Mouse (Mus musculus) inflammation-experienced regulatory T-cells (primary cell): ENCODE measurements around the gene Stfa2l1. TPM values are rescaled to one million over a fixed set of nuclear protein-coding genes. Genes with fewer than 3 reads are reported as not detected.

Experiments
- polyA plus RNA-seq, 2 experiments: library from polyadenylated mRNA; unstranded; fragments of 100-300 nt; shearing (Covaris generic); gene quantifications; one replicate each; pipeline ENCODE4 v1.2.1; 2017

Gene Stfa2l1
- polyA plus RNA-seq = not detected

DNA sequence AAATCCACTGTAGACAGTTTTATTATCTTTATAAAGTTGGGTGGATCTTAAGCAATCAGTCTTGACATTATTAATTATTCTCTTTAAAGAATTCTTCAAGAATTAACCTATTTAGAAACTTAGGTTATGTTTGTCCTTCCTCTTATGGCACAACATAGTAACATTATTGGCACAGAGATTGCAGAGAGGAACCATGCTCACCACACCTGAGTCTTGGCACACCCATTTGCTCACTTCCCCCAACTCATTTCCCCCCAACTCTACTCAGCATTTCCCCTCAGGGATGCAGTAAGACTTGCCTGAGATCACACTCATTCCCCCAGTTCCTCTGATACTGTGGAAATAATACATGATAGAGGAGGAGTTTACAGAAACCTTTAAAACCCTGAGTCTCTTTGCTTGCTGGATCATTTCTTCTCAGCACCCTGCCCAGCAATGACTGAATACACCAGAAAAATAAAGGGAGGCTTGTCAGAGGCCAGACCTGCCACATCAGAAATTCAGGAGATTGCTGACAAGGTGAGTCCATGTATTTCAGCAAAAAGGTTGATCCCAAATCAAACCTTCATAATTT is at the start of gene Stfa2l1:
TSS of gene Stfa2l1 (plus strand) at position 410 of the 574 bp plus-strand sequence.

DNA sequence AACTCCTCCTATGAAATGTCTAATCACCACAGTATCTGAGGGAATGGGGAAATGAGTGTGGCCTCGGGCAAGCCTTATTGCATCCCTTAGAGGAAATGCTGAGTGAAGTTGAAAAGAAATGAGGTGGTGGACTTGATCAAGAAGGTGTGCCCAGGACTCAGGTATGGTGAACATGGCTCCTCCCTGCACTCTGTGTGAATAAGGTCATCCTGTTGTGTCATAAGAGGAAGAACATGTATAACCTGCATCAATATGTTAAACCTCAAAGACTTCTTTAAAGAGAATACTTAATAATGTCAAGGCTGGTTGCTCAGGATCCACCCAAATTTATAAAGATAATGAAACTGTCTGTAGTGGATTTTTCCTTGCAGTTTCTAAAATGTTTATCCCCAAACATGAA is 25.5 kb upstream of the Stfa2l1 start, which contains the start of gene Csta1:
TSS of gene Csta1 (minus strand) at position 101 of the 400 bp plus-strand sequence.

DNA sequence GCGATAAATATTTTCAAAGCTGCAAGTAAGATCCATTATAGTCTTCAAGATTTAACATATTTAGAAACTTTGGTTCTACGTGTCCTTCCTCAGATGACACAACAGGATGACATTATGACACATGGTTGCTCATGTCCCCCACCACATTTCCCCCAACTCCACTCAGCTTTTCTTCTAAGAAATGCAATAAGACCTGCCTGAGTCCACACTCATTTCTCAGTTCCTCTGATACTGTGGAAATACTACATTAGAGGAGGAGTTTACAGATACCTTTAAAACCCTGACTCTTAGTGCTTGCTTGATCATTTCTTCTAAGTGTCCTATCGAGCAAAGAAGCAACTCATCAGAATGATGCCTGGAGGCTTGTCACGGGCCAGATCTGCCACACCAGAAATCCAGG is 27.3 kb downstream of the Stfa2l1 start, which contains the start of gene Gm5483:
TSS of gene Gm5483 (plus strand) at position 301 of the 400 bp plus-strand sequence.

DNA sequence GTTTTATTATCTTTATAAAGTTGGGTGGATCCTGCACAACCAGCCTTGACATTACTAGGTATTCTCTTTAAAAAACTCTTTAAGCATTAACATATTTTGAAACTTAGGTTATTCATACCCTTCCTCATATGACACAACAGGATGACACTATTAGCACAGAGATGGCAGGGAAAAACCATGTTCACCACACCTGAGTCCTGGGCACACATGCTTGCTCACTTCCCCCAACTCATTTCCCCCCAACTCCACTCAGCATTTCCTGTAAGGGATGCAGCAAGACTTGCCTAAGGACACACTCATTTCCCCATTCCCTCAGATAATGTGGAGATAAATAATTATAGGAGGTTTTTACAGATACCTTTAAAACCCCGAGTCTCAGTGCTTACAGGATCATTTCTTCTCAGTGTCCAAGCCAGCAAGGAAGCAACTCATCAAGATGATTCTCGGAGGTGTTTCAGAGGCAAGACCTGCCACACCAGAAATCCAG is 53.4 kb downstream of the Stfa2l1 start, which contains the start of gene Gm5416:
TSS of gene Gm5416 (plus strand) at position 437 of the 487 bp plus-strand sequence.

Other genes starting within 250 kb of the Stfa2l1 start
- 10 to 100 TPM; 84.8 to 85.1 TPM for gene Parp9, start 218.3 kb upstream of the Stfa2l1 start, polyA plus RNA-seq
- 10 to 100 TPM; 46.9 to 61.1 TPM for gene Dtx3l, start 217.7 kb upstream of the Stfa2l1 start, polyA plus RNA-seq
- gene Kpna1, start 178.1 kb upstream of the Stfa2l1 start, polyA plus RNA-seq = 10 to 100 TPM; 58.2 to 72.5 TPM
- gene Wdr5b, start 115.6 kb upstream of the Stfa2l1 start, polyA plus RNA-seq = 1 to 10 TPM; 6.3 to 7.4 TPM
- 100 to 1,000 TPM; 109 to 113 TPM for gene Fam162a, start 85.2 kb upstream of the Stfa2l1 start, polyA plus RNA-seq
- 10 to 100 TPM; 30.5 to 40.8 TPM for gene Ccdc58, start 85.1 kb upstream of the Stfa2l1 start, polyA plus RNA-seq
- gene Csta1, start 25.6 kb upstream of the Stfa2l1 start, polyA plus RNA-seq = under 1 TPM in 1 of 2 experiments, not detected in 1; 0.94 TPM
- not detected for gene Gm5483, start 27.4 kb downstream of the Stfa2l1 start, polyA plus RNA-seq
- not detected for gene Gm5416, start 53.6 kb downstream of the Stfa2l1 start, polyA plus RNA-seq
- under 1 TPM in 1 of 2 experiments, not detected in 1; 0.76 TPM for gene 2010005H15Rik, start 64.7 kb downstream of the Stfa2l1 start, polyA plus RNA-seq
- not detected for gene Stfa1, start 120.1 kb downstream of the Stfa2l1 start, polyA plus RNA-seq
- gene BC117090, start 177.5 kb downstream of the Stfa2l1 start, polyA plus RNA-seq = not detected
- gene BC100530, start 210.9 kb downstream of the Stfa2l1 start, polyA plus RNA-seq = not detected